Mouse (Mus musculus) bone marrow, adult 2 months (tissue): Measurements from ENCODE around the gene Cstl1.

Source experiments
- CTCF ChIP-seq: fragments of 200-500 bp; IDR thresholded peaks from 2 replicates; pipeline ENCODE4 v1.5.1; 2011; ENCODE audit warnings: low read length, control low read depth; ENCODE audit not compliant: control insufficient read depth, insufficient read depth
- POLR2A ChIP-seq: fragments of 200-500 bp; IDR thresholded peaks from 2 replicates; pipeline ENCODE4 v1.6.1; 2011; ENCODE audit warnings: low read depth, mild to moderate bottlenecking, control low read depth, low read length, borderline replicate concordance; ENCODE audit not compliant: control insufficient read depth

- TF ChIP-seq POLR2A (no peak), CTCF (no peak)
These were observed 51.3 kb downstream of the Cstl1 start for GRCm38 (mm10) chr2:148801491-148801921.
